Mouse (Mus musculus) neural tube, embryonic 13.5 days (tissue): ENCODE data around the gene Phldb2. TPM values are rescaled to one million over a fixed set of nuclear protein-coding genes. Genes with fewer than 3 reads are reported as not detected.

Experiments
- ATAC-seq: fragments of 200-750 bp; cut with Nextera tagmentation; 2 replicates; pipeline ENCODE4 v1.8.0; 2017; ENCODE audit warnings: low read depth, mild to moderate bottlenecking, moderate TSS enrichment, moderate library complexity
- H3K27ac ChIP-seq: fragments of 300-500 bp; sonication (generic); replicated peaks from 2 replicates; pipeline ENCODE4 v1.5.1; 2015; ENCODE audit warnings: moderate library complexity, mild to moderate bottlenecking, inconsistent platforms
- H3K27me3 ChIP-seq: fragments of 300-500 bp; sonication (generic); 2 replicates; pipeline ENCODE4 v1.6.1; 2015; ENCODE audit warnings: mild to moderate bottlenecking, inconsistent platforms
- H3K36me3 ChIP-seq: fragments of 300-500 bp; sonication (generic); 2 replicates; pipeline ENCODE4 v1.6.1; 2015; ENCODE audit warnings: mild to moderate bottlenecking, inconsistent platforms
- H3K4me1 ChIP-seq: fragments of 300-500 bp; sonication (generic); replicated peaks from 2 replicates; pipeline ENCODE4 v1.6.1; 2015; ENCODE audit warnings: inconsistent platforms
- H3K4me2 ChIP-seq: fragments of 300-500 bp; sonication (generic); 2 replicates; pipeline ENCODE4 v1.6.1; 2015; ENCODE audit warnings: inconsistent platforms, mild to moderate bottlenecking, moderate library complexity
- H3K4me3 ChIP-seq: fragments of 300-500 bp; sonication (generic); 2 replicates; pipeline ENCODE4 v1.5.1; 2015; ENCODE audit warnings: mild to moderate bottlenecking, inconsistent platforms
- H3K9ac ChIP-seq: fragments of 300-500 bp; sonication (generic); 2 replicates; pipeline ENCODE4 v1.6.1; 2015; ENCODE audit warnings: moderate library complexity, mild to moderate bottlenecking, inconsistent platforms
- H3K9me3 ChIP-seq: fragments of 300-500 bp; sonication (generic); 2 replicates; pipeline ENCODE4 v1.6.1; 2016; ENCODE audit warnings: inconsistent platforms
- WGBS: fragments of 180-500 bp; shearing (Covaris S2); methylation state at CpG from one replicate; pipeline ENCODE4 v1.1.7; 2015; 5-methylcytosine and 5-hydroxymethylcytosine counted together
- polyA plus RNA-seq: library from polyadenylated mRNA; unstranded; fragments of >200 nt; fragmentation: Nextera tagmentation; extraction: Ambion mirVana; gene quantifications from 2 replicates; pipeline ENCODE4 v1.2.1, GENCODE M21; 2015

Gene Phldb2
- polyA plus RNA-seq, 1 experiment from 2014 or later, result 14.6 TPM

DNA sequence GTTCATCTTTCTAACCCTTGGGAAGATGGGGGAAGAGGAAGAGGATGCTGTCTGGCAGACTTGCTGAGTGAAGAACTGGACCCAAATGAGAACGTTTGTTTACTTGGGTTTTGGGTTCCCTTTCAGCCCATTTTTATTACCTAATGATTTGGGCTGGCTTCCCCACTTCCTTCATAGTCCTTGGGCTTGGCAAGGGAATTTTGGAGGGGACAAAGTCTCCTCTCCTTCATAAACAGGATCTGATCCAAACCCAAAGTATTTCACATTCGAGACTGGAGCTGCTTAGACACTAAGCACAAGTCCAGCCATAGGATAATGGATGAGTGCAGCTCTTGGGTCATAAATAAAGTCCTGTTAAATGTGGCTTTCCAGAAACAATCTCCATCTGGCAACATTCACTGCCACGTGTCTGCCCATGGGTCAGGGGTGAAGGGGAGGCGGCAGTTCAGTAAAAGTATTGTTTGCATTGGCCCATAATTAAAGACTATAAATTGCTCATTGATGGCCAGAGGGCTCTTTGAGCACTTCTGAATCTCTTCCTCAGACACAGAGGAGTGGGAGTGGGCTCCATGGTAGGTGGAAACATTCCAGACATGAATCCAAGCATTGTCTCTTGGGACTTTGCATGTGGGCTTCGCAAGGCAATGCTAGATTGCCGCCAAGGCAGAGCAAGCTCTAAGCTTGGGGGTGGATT, 29.5 kb downstream of the Phldb2 start:
- Histone ChIP-seq H3K27ac (no peak overlapping the region), H3K4me1 (peaks cover 10% of the 10 kb centered on the region), H3K27me3 (peaks cover 3% of the 10 kb centered on the region; the same call in 1 of the 2 replicates), H3K36me3 (no peaks in the 10 kb centered on the region), H3K9me3 (no peaks in the 10 kb centered on the region), H3K9ac (no peak overlapping the region), H3K4me3 (no peak overlapping the region), H3K4me2 (no peak overlapping the region)
- no peak for ATAC-seq
- WGBS, result 32% methylated on average over 6 of the region's 6 CpGs

DNA sequence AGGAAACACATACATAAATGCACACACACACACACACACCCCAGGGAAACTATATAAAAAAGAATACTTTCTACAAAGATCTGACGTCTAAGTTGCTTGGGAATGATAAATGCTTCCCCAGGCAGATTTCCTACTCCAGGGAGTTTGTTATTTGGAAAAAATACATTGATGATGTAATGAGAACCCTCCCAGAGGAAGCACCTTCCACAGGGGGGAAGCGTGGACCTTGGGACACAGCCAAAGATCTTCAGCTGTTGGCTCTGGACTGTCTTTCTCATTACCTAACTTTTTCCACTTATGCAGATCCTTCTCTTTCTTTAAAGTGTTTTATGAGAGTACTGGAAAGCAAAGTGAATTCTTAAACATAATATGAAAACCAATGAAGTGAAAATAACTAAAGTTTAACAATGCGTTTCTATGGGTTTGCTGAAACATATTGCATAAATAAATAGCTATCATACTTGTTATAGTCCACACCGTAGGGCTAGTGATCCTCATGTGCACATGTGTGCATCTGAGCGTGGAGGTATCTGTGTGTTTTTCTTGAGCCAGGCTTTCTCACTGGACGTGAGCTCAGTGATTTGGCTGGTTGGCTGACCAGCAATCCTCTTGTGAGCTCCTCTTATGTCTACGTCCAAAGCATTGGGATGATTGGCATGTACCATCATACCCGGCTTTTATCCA, 30.7 kb downstream of the Phldb2 start:
- WGBS, result 76% methylated on average over 8 of the region's 8 CpGs
- ATAC-seq, result no peak
- Histone ChIP-seq H3K27ac (no peak overlapping the region), H3K4me3 (no peak overlapping the region), H3K27me3 (peaks cover 3% of the 10 kb centered on the region; the same call in 1 of the 2 replicates), H3K9me3 (no peaks in the 10 kb centered on the region), H3K4me2 (no peak overlapping the region), H3K9ac (no peak overlapping the region), H3K4me1 (peaks cover 10% of the 10 kb centered on the region), H3K36me3 (no peaks in the 10 kb centered on the region)

DNA sequence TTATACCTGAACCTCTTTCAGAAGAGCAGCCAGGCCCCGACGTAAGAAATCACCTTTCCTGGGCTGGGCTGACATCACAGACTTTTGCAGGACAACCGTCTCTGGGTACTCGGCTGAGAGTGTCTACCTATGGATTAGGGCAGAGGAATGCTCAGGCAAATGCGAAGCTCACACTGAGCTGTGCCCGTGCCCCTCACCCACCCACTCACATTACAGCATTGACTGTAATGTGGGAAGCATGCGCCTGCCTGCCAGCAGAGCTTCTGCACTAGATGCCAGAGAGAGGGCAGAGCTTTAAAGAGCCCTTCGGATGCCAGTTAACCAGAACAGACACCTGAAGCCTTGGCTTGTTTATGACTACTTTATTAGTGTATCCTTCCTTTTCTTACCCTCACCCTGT, 33.8 kb downstream of the Phldb2 start:
- no peak overlapping the region for H3K9ac ChIP-seq
- no peak overlapping the region for H3K4me3 ChIP-seq
- 87% methylated on average over 8 of the region's 8 CpGs for WGBS
- peaks cover 3% of the 10 kb centered on the region; the same call in 1 of the 2 replicates for H3K27me3 ChIP-seq
- H3K9me3 ChIP-seq, result no peaks in the 10 kb centered on the region
- H3K4me1 ChIP-seq, result peaks cover 9% of the 10 kb centered on the region
- H3K36me3 ChIP-seq, result no peaks in the 10 kb centered on the region
- ATAC-seq, result no peak
- no peak overlapping the region for H3K27ac ChIP-seq
- H3K4me2 ChIP-seq, result no peak overlapping the region

DNA sequence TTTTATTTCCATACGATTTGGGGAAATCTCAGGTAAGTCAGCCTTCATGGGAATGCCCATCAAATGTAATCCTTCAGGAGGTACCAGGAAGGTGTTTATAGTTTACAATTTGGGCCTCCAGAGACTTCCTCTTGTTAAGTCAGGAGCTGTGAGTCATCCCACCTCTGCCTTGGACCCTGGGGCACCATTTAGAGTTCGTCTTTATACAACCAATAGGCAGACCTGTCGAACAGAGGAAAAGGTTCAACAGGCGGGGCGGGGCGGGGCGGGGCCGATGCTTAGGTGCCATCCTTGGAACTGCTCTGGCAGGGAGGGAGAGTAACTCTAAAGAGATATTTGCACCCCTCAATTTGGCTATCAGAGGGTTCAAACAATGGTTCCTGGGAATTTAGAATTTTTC, 49.8 kb downstream of the Phldb2 start:
- Histone ChIP-seq H3K4me2 (no peak overlapping the region), H3K36me3 (no peaks in the 10 kb centered on the region), H3K9ac (no peak overlapping the region), H3K27me3 (no peaks in the 10 kb centered on the region), H3K27ac (no peak overlapping the region), H3K9me3 (no peaks in the 10 kb centered on the region), H3K4me1 (no peaks in the 10 kb centered on the region), H3K4me3 (no peak overlapping the region)
- no peak for ATAC-seq
- 82% methylated on average over 8 of the region's 8 CpGs for WGBS

DNA sequence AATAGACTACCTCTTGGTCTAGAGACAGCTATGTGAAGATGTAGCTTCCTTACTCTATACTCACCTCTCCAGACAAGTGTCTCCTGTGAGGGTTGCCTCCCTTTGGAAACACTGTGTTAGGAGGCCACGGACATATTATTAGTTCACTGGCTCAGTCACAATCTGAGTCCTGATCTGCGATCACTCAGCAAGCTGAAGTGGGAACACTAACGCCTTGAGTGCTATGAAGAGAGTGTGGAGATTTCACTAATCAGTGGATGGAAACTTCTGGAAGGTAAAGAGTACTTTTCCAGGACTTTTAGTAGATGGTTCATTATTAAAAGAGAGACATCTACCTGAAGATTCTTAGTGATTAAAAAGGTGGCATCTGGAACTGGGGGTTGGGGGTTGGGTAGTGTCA, 54.9 kb downstream of the Phldb2 start:
- H3K9me3 ChIP-seq, result no peaks in the 10 kb centered on the region
- H3K4me3 ChIP-seq, result no peak overlapping the region
- ATAC-seq, result no peak
- H3K9ac ChIP-seq, result no peak overlapping the region
- no peak overlapping the region for H3K27ac ChIP-seq
- no peaks in the 10 kb centered on the region for H3K36me3 ChIP-seq
- H3K27me3 ChIP-seq, result no peaks in the 10 kb centered on the region
- no peak overlapping the region for H3K4me2 ChIP-seq
- WGBS, result 90% methylated on average over 3 of the region's 3 CpGs
- H3K4me1 ChIP-seq, result no peaks in the 10 kb centered on the region

DNA sequence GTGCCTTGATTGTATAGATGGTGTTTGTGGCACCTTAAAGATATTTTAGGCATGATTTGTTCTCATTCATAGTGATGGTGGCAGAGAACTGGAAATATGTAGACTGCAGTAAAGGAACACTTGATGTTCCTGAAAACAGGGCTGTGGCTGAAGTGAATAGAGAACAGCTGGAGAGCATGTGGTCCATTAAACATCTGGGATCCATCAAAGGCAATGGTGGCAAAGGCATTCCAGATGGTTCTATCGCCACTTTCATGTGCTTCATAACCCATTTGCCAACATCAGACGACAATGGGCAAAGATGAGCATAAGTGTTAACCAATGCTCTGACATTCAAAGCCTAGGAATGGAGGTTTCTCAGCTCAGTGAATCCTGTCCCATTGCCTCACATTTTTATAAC, 56.8 kb downstream of the Phldb2 start:
- no peak for ATAC-seq
- Histone ChIP-seq H3K36me3 (no peaks in the 10 kb centered on the region), H3K9me3 (no peaks in the 10 kb centered on the region), H3K27me3 (no peaks in the 10 kb centered on the region), H3K4me1 (no peaks in the 10 kb centered on the region), H3K27ac (no peak overlapping the region), H3K4me3 (no peak overlapping the region), H3K9ac (no peak overlapping the region), H3K4me2 (no peak overlapping the region)
- 70% methylated on average over 2 of the region's 2 CpGs for WGBS

DNA sequence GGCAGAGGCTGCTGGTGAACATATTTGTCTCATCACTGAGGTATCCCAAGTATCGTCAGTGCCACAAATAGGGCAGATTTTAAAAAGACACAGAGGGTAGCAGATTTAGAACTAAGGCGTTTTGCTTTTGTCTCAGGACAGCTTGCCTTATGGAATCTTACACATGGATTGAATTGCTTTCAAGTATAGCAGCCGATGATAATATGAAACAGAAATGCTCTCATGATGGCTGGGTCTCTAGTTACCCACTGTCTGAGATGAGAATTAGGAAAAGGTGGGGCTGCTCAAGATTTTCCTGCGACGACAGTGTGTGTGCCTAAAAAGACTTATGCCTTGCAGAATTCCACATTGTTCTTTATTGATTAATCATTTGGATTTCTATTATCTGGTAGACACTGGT, 58.4 kb downstream of the Phldb2 start:
- H3K4me2 ChIP-seq, result no peak overlapping the region
- H3K27me3 ChIP-seq, result no peaks in the 10 kb centered on the region
- H3K27ac ChIP-seq, result no peak overlapping the region
- no peaks in the 10 kb centered on the region for H3K36me3 ChIP-seq
- WGBS, result 67% methylated on average over 5 of the region's 5 CpGs
- no peaks in the 10 kb centered on the region for H3K9me3 ChIP-seq
- H3K4me3 ChIP-seq, result no peak overlapping the region
- no peak for ATAC-seq
- H3K9ac ChIP-seq, result no peak overlapping the region
- H3K4me1 ChIP-seq, result no peaks in the 10 kb centered on the region

DNA sequence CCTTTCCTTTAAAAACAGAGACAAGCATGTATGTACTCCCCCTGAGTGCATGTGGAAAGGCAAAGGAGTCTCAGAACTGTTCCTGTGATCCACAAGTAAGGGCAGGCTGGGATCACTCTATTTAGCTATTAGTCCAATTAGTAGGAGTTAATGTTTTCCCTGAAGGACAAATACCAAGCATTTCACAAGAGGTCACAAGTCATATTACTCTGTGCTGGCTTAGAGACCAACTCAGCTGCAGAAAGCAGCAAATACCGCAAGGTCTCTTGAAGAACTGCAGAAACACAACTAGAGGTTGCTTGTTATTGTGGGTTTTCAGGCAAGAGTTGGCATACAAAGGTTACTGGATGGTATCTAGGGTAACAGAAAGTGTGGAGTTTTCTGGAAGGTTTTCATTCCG, 59.6 kb downstream of the Phldb2 start:
- H3K4me2 ChIP-seq, result no peak overlapping the region
- no peak overlapping the region for H3K9ac ChIP-seq
- 88% methylated on average over 2 of the region's 2 CpGs for WGBS
- H3K36me3 ChIP-seq, result no peaks in the 10 kb centered on the region
- no peaks in the 10 kb centered on the region for H3K27me3 ChIP-seq
- no peak overlapping the region for H3K4me3 ChIP-seq
- H3K4me1 ChIP-seq, result no peaks in the 10 kb centered on the region
- H3K27ac ChIP-seq, result no peak overlapping the region
- ATAC-seq, result no peak
- no peaks in the 10 kb centered on the region for H3K9me3 ChIP-seq

DNA sequence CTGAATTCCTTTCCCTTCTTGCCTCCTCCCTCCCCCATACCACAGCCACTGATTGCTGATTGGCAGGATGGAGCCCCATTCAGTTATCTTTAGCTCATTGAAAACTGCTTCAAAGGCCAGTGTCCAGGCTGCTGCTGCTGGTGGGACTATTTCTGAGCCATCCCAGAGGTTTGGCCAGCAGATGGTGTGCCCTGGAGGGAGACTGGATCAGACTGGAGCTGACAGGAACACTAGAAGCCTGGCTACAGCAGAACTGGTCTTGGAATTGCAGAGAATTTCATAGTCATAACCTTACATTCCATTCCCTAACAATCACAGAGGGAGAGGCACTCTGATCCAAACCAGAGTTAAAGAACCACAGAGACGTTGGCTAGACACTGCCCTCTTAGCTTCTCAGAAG, 60.5 kb downstream of the Phldb2 start:
- H3K9ac ChIP-seq, result no peak overlapping the region
- 44% methylated on average over 1 of the region's 1 CpGs for WGBS
- H3K36me3 ChIP-seq, result no peaks in the 10 kb centered on the region
- no peak overlapping the region for H3K4me3 ChIP-seq
- no peaks in the 10 kb centered on the region for H3K9me3 ChIP-seq
- H3K27ac ChIP-seq, result no peak overlapping the region
- H3K4me2 ChIP-seq, result no peak overlapping the region
- H3K4me1 ChIP-seq, result no peaks in the 10 kb centered on the region
- ATAC-seq, result no peak
- no peaks in the 10 kb centered on the region for H3K27me3 ChIP-seq

DNA sequence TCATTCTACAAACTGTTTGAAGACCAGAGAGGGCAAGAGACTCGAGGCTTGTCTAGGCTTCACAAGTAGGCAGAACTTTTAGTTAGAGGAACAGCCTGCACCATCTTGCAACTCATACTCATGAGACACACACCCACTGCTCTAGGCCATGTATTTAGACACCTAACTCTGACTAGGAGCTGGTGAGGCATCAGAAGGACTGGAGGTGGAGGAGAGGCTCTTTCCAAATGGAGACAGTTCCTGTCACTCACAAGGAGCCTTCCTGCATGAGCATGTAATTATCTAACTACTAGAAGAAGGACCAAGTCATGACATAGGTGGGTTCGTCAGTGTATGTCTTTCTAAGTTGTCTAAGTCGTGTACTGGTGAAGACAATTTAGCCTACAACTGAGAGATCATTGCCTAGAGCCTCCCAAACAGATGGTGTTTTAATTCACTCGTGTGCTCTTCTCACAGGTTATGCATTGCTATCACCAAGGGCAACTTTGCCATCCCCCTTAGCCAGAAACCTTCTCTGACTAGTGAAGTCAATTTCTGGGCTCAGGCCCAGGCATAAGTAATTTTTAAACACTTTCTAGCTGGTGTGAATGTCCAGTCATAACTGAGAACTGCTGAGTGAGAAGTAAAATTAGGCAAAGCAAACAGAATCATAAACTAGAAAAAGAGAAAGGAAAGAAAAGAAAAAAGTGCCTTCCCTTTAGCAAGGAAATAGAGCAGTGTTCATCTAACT, 62.8 kb downstream of the Phldb2 start:
- no peaks in the 10 kb centered on the region for H3K36me3 ChIP-seq
- no peaks in the 10 kb centered on the region for H3K4me1 ChIP-seq
- no peak for ATAC-seq
- H3K9me3 ChIP-seq, result no peaks in the 10 kb centered on the region
- no peak overlapping the region for H3K9ac ChIP-seq
- no peak overlapping the region for H3K27ac ChIP-seq
- H3K27me3 ChIP-seq, result no peaks in the 10 kb centered on the region
- H3K4me3 ChIP-seq, result no peak overlapping the region
- H3K4me2 ChIP-seq, result no peak overlapping the region
- WGBS, result 75% methylated on average over 4 of the region's 4 CpGs

DNA sequence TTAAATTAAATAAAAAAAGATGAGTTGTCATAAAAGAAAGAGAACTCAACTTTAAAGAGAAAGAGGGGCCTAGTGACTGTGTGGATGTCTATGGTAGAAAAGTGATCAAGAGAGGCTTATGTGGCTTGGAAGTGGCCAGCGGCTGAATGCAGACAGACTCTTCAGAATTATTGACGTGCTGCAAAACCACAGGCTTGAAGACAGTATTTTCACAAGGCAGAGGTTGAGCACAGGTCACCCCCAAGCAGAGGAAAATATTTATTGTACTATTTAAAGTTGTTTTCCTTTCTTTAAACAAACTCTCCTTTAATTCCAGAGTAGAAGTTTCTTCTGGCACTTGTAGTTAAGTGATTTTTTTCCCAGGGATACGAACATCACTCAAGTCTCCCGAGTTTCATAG, 63.8 kb downstream of the Phldb2 start:
- Histone ChIP-seq H3K36me3 (no peaks in the 10 kb centered on the region), H3K27me3 (no peaks in the 10 kb centered on the region), H3K4me1 (no peaks in the 10 kb centered on the region), H3K9ac (no peak overlapping the region), H3K9me3 (no peaks in the 10 kb centered on the region), H3K27ac (no peak overlapping the region), H3K4me3 (no peak overlapping the region), H3K4me2 (no peak overlapping the region)
- 76% methylated on average over 4 of the region's 4 CpGs for WGBS
- ATAC-seq, result no peak

DNA sequence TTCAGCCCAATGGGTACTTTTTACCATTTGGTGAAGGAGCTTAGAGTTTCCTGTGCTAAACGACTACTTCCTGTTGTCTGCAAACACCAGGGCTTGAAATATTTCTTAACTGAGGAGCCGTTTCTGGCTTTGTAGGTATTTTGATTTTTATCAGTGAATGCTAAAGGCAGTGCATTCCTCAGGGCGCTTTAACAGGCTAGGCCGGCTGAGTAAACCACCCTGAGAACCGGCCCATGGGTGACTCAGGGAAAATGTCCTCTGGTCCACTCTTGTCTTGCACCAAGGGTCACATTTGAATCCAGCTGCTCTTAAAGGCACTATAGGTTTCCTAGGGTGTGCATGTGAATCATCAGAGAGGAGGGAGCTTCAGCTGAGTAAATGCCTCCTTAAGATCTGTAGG, 66.8 kb downstream of the Phldb2 start:
- Histone ChIP-seq H3K27ac (no peak overlapping the region), H3K4me2 (no peak overlapping the region), H3K27me3 (no peaks in the 10 kb centered on the region), H3K9ac (no peak overlapping the region), H3K9me3 (no peaks in the 10 kb centered on the region), H3K36me3 (no peaks in the 10 kb centered on the region), H3K4me3 (no peak overlapping the region), H3K4me1 (no peaks in the 10 kb centered on the region)
- WGBS, result 85% methylated on average over 5 of the region's 5 CpGs
- no peak for ATAC-seq
